Mouse (Mus musculus) retina, postnatal 7 days (tissue): Measurements from ENCODE around the gene Tmem47.
A peak's percentile ranks its signal among the peaks of the same experiment; 100 is the strongest.

Source experiments
- DNase-seq: peaks from one replicate; pipeline ENCODE4 v3.0.0-alpha.2; 2012; ENCODE audit warnings: low read depth, low spot score

Gene Tmem47

DNA sequence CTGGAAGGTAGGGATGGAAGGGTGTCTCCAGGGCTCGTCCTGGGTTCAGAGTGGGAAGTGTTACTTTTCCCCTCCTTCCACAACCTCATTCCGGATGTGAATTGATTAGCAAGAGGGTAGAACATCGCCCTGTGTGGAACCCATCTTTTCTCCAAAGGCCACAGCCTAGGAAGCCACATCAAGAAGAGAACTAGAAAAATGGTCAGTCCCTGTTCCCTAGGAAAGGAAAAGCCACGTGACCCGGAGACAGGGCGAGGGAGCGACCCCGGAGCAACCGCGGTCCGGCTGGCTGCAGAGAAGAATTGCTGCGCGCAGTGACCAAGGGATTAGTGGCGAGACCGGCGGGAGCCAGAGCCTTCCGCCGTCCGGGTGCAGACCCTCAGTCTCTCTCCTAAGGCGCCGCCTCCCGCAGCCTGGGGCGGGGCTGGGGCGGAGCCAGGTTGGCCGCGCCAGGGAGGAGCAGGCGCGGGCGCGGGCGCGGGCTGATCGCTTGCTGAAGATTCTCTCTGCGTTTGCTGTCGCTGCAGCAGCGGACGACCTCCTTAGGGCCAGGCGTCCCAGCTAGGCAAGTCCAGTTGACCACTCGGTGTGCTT is at the start of gene Tmem47:
Gene Tmem47, plus strand, starts transcription at position 489 of the 594 bp plus-strand sequence.
- DNase-seq, result peak; percentile 66

DNA sequence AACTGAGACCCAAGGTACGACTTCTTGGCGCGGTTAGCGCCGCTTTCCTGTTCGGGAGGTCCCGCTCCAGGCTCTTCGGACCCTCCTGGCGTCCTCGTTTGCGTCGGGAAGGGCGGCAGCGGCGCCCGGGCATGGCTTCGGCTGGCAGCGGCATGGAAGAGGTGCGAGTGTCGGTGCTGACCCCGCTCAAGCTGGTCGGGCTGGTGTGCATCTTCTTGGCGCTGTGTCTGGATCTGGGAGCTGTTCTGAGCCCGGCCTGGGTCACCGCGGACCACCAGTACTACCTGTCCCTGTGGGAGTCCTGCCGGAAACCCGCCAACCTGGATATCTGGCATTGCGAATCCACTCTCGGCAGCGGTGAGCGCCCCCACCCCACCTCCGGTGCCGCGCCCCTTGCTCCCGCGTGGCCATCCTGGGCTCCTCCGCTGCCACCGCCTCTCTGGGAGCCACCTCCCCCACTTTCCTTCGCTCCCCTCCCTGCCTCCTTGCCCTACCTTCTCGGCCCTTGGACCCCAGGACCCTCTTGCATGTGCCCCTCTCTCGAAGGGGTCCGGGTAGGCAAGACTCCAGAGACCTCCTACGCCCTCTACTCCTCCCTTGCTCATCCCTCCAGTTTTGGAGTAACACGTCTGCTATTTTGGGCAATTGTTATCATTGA is 435 bp downstream of the Tmem47 start:
- DNase-seq, result no peak

DNA sequence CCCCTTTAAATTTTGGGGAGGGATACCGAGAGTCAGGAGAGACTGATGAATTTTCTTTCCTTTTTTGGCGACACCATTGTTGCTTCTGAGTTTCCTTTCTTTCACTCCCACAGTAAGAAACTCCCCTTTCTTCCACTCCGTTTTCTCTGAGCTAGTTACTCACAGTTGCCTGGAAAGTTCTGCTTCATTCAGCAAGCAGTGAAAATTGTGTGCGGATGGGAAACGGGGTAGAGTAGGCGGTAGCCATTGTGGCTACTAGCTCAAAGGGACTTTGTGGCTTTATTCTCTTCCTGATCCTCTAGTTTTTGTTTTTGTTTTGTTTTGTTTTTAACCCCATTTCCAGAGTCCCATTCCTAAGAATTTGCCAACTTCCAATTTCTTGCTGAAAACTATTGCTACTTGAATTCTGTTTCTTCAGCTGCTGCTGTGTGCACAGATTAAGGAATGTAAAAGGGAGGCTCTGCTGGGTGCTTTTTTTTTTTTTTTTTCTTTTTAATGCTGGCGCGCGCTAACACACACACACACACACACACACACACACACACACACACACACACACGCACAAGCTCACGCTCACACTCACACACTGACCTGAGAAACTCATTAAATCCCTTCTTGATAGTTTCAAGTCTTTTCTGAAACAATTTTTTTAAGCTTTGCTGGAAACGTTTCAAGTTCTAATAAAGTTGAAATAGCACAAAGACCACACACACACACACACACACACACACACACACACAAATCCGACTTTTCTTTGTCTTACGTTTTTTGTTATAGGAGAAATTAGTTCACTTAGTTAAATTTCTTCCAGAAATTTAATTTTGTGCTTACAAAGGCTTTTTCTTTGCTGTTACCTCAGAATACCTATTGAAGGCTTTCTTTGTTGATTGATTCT is 1.5 kb downstream of the Tmem47 start:
- DNase-seq, result no peak

DNA sequence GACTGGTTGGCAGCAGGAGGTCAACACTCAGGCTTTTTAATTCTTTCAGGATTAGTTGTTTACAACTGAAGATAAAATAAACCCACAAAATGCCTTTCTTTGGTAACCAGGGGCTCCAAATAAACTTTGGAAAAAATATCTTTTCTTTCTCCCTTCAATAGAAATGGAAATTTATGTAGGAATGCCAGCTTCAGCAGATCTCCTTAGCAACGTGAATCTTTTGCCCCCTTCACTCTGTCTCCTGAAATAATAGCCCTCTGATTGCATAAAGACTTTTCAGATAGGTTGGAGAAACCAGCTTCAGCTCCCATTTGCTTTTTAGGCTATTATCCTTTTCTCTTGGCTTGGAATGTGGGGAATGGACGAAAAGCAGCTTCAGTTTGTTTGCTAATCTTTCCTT is 2.2 kb downstream of the Tmem47 start:
- DNase-seq, result no peak

DNA sequence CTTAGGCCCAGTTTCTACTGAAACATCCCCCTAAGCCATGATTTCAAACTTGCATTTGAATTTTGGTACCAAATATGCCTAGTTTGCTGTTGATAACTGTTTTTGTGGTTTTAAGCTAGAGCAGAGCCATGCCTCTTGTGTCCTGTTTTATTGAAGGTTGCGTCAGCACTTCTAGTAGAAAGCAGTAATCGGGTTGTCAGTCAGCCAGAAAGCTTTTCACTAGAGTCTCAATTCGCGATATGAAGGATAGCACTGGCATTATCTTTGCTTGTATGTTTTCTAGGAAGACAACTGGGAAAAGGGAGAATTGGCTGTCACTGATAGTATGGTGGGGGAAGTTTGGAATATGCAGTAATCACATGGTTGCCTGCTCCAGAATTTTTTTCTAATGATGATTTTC is 3.3 kb downstream of the Tmem47 start:
- DNase-seq, result no peak

DNA sequence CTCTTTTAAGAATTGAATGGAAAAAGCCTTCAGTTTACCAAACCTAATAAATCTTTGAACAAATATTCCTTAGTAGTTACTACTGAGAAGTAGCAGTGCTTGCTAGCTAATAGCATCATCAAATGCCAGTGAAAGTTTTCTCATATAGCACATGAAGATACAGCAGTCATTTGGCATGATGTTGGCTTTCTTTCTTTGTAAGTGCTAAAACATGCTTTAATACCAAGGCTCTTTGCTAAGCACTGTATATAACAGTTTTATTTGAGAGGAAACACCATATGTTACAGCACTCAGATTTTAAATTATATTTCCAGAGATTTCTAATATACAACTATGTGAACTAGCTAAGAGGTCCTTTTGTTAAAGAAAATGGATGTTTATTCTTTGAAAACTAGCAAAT is 8.0 kb downstream of the Tmem47 start:
- no peak for DNase-seq

DNA sequence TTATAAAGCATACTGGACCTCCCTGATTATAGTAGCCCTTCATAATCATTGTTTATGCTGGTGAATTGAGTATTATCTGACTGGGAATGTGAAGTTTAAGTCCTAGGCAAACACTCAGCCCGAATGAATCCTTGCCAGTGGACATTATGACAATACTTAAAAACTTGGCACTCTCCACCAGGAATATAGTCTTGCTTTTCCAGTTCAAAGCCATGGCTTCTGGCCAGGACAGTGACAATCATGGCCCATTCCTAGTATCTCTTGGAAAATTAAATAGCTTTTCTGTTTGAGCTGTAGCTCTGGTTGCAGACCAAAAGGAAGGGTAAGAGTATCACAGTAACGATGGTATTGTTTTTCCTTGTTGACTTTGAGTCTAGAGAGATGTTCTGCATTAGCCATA is 10.5 kb downstream of the Tmem47 start:
- DNase-seq, result no peak

DNA sequence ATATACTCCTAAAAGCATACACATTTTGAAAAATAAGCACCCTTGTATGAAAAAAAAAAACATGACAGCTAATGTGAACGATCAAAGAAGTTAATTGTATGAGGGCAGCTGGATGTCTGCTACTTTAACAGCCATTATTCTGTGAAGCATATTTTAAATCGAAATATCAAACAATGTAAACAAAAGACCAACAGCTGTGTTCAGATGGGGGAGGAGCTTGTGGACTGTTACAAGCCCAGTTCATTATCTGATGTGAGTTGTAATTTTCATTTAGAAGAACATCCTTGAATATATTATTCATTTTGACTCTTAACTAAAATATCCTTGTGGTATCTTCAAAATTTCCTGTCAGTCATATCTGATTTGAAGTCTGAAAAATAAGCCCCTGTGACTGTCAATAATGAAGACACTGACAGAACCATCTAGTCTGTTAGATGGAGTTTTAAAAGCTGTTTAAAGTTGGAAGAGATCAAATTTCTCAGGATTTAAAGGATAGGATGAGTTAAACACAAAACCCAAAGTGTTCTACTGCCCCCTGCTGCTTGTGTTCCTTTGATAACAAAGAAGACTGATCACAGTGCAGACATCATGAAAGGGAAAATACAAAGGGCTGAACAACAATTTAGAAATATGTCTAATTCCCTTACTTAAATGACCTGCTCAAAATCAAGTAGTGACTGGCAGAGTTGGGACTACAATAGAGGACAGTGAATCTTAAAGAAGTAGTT is 14.7 kb downstream of the Tmem47 start:
- peak; percentile 35 for DNase-seq

DNA sequence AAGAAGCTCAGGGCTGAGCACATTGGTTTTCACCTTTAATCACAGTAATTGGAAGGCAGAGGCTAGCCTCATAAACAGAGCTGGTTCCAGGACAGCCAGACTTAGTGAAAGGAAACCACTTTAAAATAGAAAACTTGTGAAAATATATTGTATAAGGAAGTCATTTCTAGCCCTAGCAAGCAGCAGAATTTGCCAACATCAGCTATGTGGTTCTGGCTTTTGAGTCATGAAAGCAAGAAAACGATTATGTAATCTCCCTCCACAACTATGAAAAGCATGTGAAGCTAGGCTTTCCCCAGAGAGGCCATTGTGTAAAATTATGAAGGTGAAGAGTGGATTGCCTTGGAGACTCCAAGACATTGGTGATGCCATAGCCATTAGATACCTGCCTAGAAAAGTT is 76.9 kb downstream of the Tmem47 start:
- DNase-seq, result no peak
